Mouse (Mus musculus) adrenal gland, postnatal 14 days (tissue): ENCODE data around the gene Cdc6. TPM values are rescaled to one million over a fixed set of nuclear protein-coding genes. Genes with fewer than 3 reads are reported as not detected.

Experiments used
- DNase-seq: peaks from one replicate; pipeline ENCODE4 v3.0.0; 2021; ENCODE audit warnings: mixed read lengths
- total RNA-seq: library from RNA; stranded (reverse); gene quantifications from 2 replicates; pipeline ENCODE4 v1.2.3, GENCODE M21; 2021

Cdc6 gene
- total RNA-seq, 1 experiment from 2014 or later: 5.8 TPM

DNA sequence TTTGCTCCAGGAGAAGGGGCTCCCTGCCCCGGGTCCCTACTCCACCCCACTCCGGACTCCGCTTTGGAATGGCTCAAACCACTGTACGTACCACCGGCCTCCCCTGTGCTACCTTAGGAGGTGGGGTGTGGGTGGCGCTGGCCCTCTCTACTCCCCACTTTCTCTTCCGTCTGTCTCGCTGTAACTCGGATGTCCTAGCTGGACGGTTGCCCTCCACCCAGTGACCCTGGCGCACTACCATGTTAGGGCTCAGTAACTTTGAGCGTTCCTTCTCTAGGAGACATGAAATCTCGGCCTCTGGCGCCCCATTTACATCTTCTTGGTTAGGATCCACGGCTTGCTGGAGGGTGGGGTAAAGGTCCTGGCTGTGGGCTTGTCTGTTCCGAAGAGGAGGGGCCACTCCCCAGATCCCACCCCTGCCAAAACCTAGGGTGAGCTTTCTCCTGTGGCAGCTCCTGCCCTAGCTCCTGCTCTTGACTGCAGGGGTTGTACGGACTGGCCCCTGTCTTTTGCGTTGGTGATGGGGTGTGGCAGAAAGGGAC, 53.5 kb downstream of the Cdc6 start:
- DNase-seq: peak; percentile 72

DNA sequence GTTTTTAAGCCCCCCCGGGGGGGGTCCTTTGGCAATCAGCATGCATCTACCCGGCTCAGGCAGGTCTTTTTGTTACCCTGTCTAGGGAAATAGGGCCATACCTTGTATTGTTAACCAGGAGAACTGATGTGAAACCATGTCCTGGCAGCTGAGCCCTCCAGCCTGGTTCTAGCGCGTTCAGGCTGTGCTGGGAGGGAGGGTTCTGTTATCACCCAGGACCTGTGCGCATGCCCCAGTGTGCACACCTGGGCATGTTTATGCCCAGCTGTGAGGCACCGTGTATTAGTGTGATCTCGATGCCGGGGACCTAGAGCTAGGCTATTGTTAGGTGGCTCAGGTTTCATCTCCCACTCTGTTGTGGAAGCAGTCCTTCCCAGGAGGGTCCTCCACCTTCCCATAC, 54.2 kb downstream of the Cdc6 start:
- DNase-seq: peak; percentile 45

DNA sequence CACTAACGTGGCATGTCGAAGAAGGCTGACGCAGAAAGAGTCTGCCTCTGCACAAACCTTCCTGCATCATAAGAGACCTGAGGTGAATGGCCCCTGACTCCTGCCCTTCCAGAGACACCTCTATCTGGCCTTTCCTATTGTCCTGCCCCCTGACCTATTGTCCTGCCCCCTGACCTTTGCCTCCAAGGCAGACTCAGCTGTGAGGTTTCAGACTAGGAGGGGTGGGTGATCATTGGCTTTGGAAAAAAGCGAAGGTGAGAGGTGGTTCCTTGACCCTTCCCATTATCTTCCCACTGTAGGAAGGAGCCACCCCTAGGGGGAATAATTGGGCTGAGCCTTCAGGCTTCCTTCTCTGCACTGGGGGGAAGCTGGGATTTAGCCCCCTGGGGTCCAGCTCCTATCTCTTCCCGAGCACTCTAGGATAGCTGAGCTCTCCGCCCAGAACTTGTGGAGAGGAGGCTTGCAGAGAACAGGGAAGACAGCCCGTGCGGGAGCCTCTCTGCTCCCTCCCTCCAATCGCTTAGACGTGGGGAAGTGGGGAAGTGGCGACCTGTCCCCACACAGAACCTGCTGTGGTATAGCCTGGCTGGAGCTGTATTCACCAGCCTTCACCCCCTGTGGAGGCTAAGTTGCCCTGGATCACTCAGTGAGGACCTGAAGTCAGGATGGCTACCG, 55.0 kb downstream of the Cdc6 start:
- DNase-seq: peak; percentile 20

DNA sequence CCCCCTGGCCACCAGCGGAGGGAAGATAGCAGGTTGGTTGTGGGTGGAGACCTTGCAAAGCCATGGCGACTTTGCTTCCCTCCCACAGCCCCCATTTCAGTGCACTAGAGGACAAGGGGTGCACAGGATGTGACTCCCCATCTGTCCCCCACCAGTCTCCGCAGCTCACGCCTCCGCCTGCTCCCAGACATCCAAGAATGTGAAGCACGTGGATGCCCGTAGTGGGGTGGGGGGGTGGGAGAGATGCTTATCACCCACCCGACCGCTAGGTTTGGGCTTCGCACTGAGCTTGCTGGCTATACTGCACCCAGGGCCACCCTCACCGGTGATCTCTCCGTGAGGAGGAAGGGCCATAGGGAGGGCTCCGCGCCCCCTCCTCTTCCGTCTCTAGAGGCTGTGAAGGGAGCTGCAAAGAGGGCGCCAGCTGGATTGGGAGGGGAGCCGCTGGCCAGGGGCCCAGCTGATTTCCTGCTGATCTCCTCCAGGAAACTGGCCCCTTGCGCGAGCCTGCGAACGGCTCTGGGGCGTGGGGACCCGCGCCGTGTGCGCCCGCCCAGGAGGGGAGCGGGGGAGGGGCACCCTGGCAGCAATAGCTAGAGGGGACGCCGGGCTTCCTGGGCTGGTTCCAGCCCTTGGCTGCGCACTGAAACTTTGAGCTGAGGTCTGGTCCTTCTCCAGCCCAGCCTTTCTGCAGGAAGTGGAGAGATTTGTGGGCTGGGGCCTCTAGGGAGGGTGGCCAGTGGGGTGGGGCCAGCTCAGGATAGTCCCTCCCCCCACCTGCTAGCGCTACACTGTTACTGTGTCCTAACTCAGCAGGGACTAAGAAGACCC, 55.8 kb downstream of the Cdc6 start:
- DNase-seq: peak; percentile 89

DNA sequence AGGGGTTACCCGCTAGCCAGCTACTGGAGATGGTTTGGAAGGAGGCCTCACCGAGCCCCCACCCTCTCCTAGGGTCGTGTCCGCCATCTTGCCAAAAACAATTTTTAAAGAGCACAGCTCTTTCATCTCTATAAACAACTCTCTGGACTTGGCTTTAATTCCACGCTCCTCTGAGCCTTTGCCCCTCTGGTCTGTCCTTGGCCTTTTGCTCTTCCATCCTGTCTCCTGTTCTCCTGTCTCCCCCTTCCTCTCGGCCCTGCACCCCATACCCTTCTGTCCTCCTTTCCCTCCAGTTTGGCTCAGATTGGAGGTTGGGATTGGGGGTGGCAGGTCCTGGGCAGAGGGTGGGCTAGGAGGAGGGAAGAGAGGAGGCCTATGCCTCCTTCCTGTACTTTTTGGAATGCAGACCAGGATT, 56.6 kb downstream of the Cdc6 start:
- DNase-seq: peak; percentile 21

DNA sequence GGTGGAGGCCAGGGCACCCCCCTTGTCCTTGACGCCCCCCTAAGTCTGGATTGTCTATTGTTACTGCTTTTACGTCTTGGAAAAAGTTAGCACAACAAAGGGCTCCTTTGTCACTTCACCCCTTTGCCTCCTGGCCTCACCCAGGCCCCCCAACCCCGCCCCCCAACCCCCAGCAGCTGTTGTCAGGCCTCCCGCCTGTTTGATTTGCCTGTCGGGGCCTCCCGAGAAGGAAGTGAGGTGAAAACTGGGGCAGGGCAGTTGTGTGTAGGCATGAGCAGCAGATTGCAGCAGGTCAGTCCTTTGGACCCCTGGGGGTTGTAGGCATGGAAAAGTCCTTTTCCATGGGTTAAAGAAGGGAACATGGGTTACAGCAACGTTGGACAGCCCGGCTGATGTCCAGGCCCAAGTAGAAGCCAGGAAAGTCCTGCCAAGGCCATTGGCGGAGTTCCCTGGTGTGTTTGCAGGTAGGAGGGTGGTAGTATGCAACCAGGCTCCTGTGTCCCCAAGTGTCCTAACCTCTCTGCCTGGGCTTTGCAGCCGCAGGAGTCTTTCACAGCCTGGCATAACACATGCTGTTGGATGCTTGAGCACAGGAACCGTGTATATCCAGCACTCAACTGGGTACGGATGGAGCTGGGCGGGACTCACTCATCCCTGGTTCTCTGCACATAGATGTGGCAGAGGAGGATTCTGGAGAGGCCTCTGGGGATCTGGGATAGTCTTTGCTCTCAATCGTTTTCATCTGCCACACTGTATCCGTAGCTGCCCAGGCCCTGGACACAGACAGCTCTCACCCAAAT, 57.2 kb downstream of the Cdc6 start:
- DNase-seq: peak; percentile 78

DNA sequence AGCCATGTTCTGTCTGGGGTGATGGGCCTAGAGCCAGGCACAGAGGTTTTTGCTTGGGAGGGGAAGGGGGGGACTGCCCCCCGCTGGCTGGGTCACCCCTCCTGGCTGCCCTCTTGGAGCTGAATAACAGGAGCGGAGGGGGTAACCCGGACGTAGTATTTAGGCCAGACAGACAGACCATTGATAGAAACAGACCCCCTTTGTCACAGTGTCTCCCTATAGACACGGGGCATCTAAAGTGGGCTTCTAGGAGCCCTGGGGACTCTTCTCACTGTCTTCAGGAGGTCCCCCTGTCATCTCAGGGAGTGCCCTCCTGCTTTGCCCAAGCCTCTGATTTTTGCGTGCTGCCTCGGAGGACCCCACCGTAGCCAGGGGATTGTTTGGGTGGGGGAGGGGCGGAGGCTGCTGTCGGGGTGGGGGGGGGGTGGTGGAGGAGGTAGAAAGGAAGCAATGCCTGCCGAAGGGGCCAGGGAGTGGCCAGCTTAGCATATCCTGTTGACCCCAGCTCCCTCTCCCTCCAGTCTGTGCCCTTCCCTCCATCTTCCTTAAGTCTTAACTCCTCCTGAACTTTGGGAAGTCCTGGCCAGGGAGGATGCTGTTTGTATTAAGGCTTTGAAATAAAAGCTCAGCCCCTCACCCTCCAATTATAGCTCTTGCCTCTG, 57.9 kb downstream of the Cdc6 start:
- DNase-seq: peak; percentile 12

DNA sequence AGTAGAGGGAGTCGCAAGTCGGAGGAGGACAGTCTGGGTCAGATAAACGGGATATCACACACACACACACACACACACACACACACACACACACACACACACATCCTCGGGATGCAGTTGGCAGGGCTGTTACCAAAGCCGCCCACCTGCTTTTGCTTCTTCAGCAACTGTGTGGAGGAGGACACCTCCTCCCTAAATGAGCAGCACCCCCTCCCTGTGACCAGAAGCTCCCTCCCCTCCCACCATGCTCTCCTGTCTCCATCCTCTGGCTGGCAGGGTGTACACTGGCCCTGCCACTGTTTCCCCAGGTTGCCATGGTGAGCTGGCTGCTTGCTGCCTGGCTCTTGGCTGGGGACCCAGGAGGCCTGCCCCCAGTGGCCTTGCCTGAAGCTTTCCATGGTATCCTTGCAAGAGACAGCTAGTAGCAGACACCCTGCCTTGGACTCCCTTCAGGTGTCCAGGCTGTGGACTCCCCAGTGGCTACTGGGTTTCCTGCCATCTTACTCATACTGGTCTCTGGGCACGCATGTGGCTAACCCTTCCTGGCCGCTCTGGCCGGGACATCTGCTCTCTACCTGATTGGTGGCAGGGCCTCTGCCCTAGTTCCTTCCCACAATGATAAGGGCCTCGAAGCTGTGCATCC, 59.0 kb downstream of the Cdc6 start:
- DNase-seq: peak; percentile 92

DNA sequence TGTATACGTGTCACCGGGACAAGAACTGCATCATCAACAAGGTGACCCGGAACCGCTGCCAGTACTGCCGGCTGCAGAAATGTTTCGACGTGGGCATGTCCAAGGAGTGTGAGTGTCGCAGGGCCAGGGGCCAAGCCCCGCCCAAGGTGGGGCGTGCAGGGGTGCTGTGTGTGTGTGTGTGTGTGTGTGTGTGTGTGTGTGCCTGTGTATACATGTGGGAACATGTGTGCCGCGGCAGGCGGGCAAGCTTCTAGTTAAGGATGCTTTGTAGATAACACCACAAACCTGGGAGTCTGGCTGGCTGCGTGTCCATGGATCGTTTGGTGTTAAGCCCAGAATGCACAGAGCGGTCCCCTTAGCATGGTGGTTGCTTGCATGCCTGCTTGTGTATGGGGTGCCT, 60.5 kb downstream of the Cdc6 start:
- DNase-seq: no peak

DNA sequence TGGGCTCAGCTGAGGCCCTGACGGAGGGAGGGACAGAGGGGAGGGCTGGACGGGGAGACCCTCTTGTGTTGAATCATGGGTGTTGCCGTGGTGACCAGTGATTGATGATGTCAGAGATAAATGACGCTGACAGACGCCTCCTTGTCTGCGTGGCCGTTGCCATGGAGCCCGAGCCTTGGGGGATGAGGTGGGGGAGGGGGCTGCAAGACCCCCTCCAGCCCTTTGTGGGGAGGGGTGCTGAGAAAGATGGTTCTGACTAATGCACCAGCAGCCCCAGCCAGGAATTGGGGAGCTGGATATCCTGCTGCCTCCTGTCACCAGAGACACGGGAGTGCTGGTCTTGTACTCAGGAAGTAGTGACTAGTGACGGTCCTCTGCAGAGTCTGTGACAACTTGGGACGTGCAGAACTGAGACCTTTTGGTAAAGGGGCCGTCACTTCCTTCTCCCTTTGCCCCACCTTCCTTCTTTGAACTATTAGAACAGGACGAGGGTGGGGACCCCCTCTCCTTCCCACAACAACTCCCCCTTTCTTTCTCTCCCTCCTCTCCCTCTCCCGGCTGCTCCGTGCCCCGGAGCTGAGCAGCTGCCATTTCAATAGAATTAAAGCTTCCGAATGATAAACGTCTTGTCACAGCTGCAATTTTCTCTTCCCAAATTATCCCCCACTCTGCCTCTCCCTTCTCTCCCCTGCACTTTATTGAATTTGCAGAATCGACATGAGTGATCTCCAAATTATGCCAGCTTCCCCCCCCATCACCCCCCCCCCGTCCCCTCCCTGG, 61.3 kb downstream of the Cdc6 start:
- peak; percentile 19 for DNase-seq

DNA sequence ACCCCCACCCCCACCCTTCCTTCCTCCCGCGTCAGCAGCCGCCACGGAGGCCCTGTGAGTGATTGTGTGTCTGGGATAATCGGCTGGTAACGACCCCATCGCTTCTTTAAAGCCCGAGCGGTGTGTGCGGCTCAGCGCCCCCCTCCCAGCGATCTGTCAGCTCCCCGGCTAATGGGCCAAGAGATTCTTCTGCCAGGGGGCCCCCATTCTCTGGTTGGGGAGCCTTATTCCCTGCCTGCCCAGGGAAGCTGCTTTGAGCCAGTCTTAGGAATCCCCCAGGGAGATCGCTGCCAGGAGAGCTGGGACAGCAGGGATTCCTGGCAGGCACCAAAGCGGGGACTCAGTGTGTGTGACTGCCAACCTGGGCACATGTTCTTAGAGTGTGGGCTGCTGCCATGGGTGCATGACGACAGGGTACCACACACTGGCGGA, 61.9 kb downstream of the Cdc6 start:
- DNase-seq: peak; percentile 41

DNA sequence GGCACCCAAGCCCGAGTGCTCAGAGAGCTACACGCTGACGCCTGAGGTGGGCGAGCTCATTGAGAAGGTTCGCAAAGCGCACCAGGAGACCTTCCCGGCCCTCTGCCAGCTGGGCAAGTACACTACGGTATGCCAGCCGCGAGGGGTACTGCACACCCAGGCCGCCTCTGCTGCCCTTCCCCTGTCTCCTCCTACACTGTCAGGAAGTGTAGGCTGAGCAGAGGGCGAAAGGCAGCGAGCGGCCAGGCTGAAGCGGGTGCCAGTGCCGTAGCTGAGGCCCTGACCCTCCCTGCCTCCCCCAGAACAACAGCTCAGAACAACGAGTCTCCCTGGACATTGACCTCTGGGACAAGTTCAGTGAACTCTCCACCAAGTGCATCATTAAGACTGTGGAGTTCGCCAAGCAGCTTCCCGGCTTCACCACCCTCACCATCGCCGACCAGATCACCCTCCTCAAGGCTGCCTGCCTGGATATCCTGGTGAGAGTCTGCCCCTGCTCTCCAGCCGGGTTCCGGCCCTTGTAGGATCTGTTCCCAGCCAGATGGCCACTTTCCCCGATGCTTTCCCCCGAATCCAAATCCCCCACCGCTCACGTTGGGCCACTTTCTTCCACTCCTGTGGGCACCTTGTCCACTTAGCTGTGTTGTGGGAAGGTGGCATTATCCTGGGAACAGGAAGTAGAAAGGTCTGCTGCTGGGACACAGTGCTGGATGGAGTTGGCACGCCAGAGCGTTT, 62.8 kb downstream of the Cdc6 start:
- peak; percentile 25 for DNase-seq

DNA sequence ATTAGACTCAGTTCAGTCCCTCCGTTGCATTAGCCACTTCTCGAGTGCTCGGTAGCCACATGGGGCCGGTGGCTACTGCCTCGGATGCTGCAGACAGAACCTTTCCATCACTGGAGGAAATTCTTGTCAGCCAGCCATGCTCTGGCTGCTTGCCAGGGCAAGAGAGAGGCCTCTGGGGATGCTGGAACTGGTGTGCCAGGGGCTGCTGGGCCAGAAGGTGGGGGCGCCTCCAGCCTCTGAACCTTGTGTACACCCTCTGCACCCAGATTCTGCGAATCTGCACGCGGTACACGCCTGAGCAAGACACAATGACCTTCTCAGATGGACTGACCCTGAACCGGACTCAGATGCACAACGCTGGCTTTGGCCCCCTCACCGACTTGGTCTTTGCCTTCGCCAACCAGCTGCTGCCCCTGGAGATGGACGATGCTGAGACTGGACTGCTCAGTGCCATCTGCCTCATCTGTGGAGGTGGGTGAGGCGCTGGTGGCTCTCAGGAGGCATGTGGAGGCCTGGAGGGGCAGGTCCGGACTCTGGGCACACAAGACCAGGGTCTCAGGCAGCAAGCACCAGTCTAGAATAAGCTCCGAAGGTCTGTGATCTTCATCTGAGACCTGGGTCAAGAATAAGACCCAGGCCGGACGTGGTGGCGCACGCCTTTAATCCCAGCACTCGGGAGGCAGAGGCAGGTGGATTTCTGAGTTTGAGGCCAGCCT, 63.9 kb downstream of the Cdc6 start:
- DNase-seq: peak; percentile 79

DNA sequence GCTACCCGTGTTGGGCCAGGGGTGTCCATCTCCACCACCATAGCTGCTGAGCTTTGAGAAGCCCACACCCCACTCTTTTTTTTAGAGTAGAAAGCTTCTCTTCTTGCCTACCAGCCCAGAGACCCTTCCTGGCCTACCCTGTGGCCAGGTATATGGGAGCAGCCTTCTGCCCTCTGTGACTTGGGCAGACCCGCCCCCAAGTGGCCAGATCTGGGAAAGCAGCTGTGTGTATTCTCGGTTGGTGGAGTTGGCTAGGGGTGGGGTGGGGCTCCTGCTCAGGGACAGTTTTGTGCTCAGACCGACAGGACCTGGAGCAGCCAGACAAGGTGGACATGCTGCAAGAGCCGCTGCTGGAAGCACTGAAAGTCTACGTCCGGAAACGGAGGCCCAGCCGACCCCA, 64.6 kb downstream of the Cdc6 start:
- peak; percentile 90 for DNase-seq

DNA sequence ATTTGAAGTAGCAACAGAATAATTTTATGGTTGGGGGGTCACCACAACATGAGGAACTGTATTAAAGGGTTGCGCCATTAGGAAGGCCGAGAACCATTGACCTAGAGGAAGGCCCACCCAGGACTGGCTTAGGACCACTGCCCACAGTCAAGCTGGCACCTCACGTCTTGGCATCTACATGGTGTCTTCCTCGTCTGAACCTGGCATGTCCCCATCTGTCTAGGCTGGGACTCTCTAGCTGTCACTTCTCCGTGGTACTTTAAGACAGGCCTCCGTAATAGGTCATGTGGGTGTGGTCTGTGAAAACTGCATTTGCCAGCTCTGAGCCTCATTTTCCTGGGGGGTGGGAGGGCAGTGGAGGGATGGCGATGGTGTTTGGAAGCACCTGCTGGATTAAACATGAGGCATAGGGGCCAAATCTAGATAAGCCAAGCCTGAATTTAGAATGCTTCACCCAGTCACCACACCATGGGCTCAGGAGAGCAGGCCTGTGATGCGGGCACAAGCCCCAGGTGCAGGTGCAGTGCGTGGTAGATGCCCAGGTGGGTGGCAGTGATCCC, 65.3 kb downstream of the Cdc6 start:
- no peak for DNase-seq
